Mouse (Mus musculus) intestine, postnatal 0 days (tissue): Measurements from ENCODE around the gene Pithd1. TPM values are rescaled to one million over a fixed set of nuclear protein-coding genes. Genes with fewer than 3 reads are reported as not detected.

Experiments
- ATAC-seq: fragments of 200-750 bp; cut with Nextera tagmentation; 2 replicates; pipeline ENCODE4 v1.8.0; 2017; ENCODE audit warnings: mild to moderate bottlenecking, moderate TSS enrichment, moderate library complexity
- H3K27ac ChIP-seq: fragments of 300-500 bp; sonication (generic); 2 replicates; pipeline ENCODE4 v1.5.1; 2014; ENCODE audit warnings: mild to moderate bottlenecking, low read depth, low read length, moderate library complexity
- H3K27me3 ChIP-seq: fragments of 300-500 bp; sonication (generic); replicated peaks from 2 replicates; pipeline ENCODE4 v1.6.1; 2014; ENCODE audit warnings: low read length, mixed read lengths; ENCODE audit not compliant: control insufficient read depth, insufficient read depth
- H3K36me3 ChIP-seq: fragments of 300-500 bp; sonication (generic); 2 replicates; pipeline ENCODE4 v1.6.1; 2014; ENCODE audit warnings: mild to moderate bottlenecking, moderate library complexity; ENCODE audit not compliant: control insufficient read depth, insufficient read depth
- H3K4me1 ChIP-seq: fragments of 300-500 bp; sonication (generic); replicated peaks from 2 replicates; pipeline ENCODE4 v1.6.1; 2014; ENCODE audit warnings: antibody characterized with exemption, low read length, mixed read lengths; ENCODE audit not compliant: control insufficient read depth, insufficient read depth
- H3K4me2 ChIP-seq: fragments of 300-500 bp; sonication (generic); replicated peaks from 2 replicates; pipeline ENCODE4 v1.6.1; 2014; ENCODE audit warnings: low read depth, mild to moderate bottlenecking, moderate library complexity
- H3K4me3 ChIP-seq: fragments of 300-500 bp; sonication (generic); 2 replicates; pipeline ENCODE4 v1.5.1; 2014; ENCODE audit warnings: low read depth, low read length
- H3K9ac ChIP-seq: fragments of 300-500 bp; sonication (generic); 2 replicates; pipeline ENCODE4 v1.6.1; 2014; ENCODE audit warnings: mild to moderate bottlenecking, low read depth, low read length
- H3K9me3 ChIP-seq: fragments of 300-500 bp; sonication (generic); 2 replicates; pipeline ENCODE4 v1.6.1; 2016; ENCODE audit warnings: mixed run types; ENCODE audit not compliant: control insufficient read depth
- CTCF ChIP-seq: sonication (generic); IDR thresholded peaks from 2 replicates; pipeline ENCODE4 v1.5.1; 2016; ENCODE audit warnings: low read depth, mild to moderate bottlenecking, control low read depth, antibody characterized with exemption, moderate library complexity
- WGBS: fragments of 180-500 bp; shearing (Covaris S2); extraction: QIAGEN DNeasy Blood & Tissue Kit; methylation state at CpG from one replicate; pipeline ENCODE4 v1.1.7; 2014; 5-methylcytosine and 5-hydroxymethylcytosine counted together
- polyA plus RNA-seq: library from polyadenylated mRNA; unstranded; fragments of >200 nt; fragmentation: Nextera tagmentation; extraction: Ambion mirVana; gene quantifications from 2 replicates; pipeline ENCODE4 v1.2.1, GENCODE M21; 2015

Gene Pithd1
- polyA plus RNA-seq, 1 experiment from 2014 or later = 57.7 TPM

- Histone ChIP-seq H3K27ac (peak overlapping the region; percentile 28; the same call in 1 of the 2 replicates), H3K4me3 (no peak overlapping the region), H3K9ac (no peak overlapping the region), H3K4me2 (no peak overlapping the region), H3K36me3 (peaks cover 73% of the 10 kb centered on the region), H3K9me3 (no peaks in the 10 kb centered on the region), H3K4me1 (no peaks in the 10 kb centered on the region), H3K27me3 (no peaks in the 10 kb centered on the region)
- ATAC-seq = no peak
- WGBS = 82% methylated on average over 4 of the region's 4 CpGs
- no peak for TF ChIP-seq CTCF
Measured at GRCm38 (mm10) chr4:136010586-136010985, 23.5 kb upstream of the Pithd1 start.

- Histone ChIP-seq H3K4me3 (no peak overlapping the region), H3K4me2 (no peak overlapping the region), H3K36me3 (peaks cover 89% of the 10 kb centered on the region), H3K9me3 (no peaks in the 10 kb centered on the region), H3K4me1 (no peaks in the 10 kb centered on the region), H3K9ac (no peak overlapping the region), H3K27me3 (no peaks in the 10 kb centered on the region), H3K27ac (no peak overlapping the region)
- WGBS = 87% methylated on average over 8 of the region's 8 CpGs
- no peak for ATAC-seq
- TF ChIP-seq CTCF = no peak
Measured at GRCm38 (mm10) chr4:136008782-136009447, 21.9 kb upstream of the Pithd1 start.

GRCm38 (mm10) chr4:136006821-136007220 is 19.8 kb upstream of the Pithd1 start:
- H3K4me1 ChIP-seq = no peaks in the 10 kb centered on the region
- H3K36me3 ChIP-seq = peaks cover 92% of the 10 kb centered on the region
- no peak for TF ChIP-seq CTCF
- H3K27me3 ChIP-seq = no peaks in the 10 kb centered on the region
- no peak overlapping the region for H3K27ac ChIP-seq
- no peak overlapping the region for H3K4me2 ChIP-seq
- H3K9ac ChIP-seq = no peak overlapping the region
- H3K4me3 ChIP-seq = no peak overlapping the region
- WGBS = 92% methylated on average over 3 of the region's 3 CpGs
- H3K9me3 ChIP-seq = no peaks in the 10 kb centered on the region
- ATAC-seq = no peak

GRCm38 (mm10) chr4:136004921-136005320 is 17.9 kb upstream of the Pithd1 start:
- Histone ChIP-seq H3K9ac (no peak overlapping the region), H3K4me2 (no peak overlapping the region), H3K9me3 (no peaks in the 10 kb centered on the region), H3K36me3 (peaks cover 75% of the 10 kb centered on the region), H3K4me1 (no peaks in the 10 kb centered on the region), H3K27ac (no peak overlapping the region), H3K4me3 (no peak overlapping the region), H3K27me3 (no peaks in the 10 kb centered on the region)
- TF ChIP-seq CTCF = no peak
- no peak for ATAC-seq
- WGBS = 87% methylated on average over 2 of the region's 2 CpGs

GRCm38 (mm10) chr4:136004107-136004675 is 17.1 kb upstream of the Pithd1 start:
- no peaks in the 10 kb centered on the region for H3K9me3 ChIP-seq
- peaks cover 68% of the 10 kb centered on the region for H3K36me3 ChIP-seq
- H3K27ac ChIP-seq = no peak overlapping the region
- no peak for TF ChIP-seq CTCF
- H3K27me3 ChIP-seq = no peaks in the 10 kb centered on the region
- no peaks in the 10 kb centered on the region for H3K4me1 ChIP-seq
- H3K4me3 ChIP-seq = no peak overlapping the region
- 88% methylated on average over 5 of the region's 5 CpGs for WGBS
- no peak overlapping the region for H3K9ac ChIP-seq
- no peak for ATAC-seq
- H3K4me2 ChIP-seq = no peak overlapping the region

- no peak for TF ChIP-seq CTCF
- Histone ChIP-seq H3K4me2 (no peak overlapping the region), H3K36me3 (no peaks in the 10 kb centered on the region), H3K9me3 (no peaks in the 10 kb centered on the region), H3K4me1 (no peaks in the 10 kb centered on the region), H3K4me3 (no peak overlapping the region), H3K27me3 (no peaks in the 10 kb centered on the region), H3K27ac (no peak overlapping the region), H3K9ac (no peak overlapping the region)
- WGBS = 72% methylated on average over 4 of the region's 4 CpGs
- ATAC-seq = no peak
Measured at GRCm38 (mm10) chr4:135995118-135995517, 8.1 kb upstream of the Pithd1 start.
